Mouse (Mus musculus) urinary bladder, adult 2 months (tissue): ENCODE measurements around the gene Tank. TPM values are rescaled to one million over a fixed set of nuclear protein-coding genes. Genes with fewer than 3 reads are reported as not detected.

Source experiments
- DNase-seq: peaks from one replicate; pipeline ENCODE4 v3.0.0; 2022; ENCODE audit warnings: low spot score
- polyA plus RNA-seq: library from polyadenylated mRNA; depleted of rRNA; stranded (reverse); fragments of >200 nt; gene quantifications from 2 replicates; pipeline ENCODE4 v1.2.3, GENCODE M21; 2012

The Tank gene
- polyA plus RNA-seq, 1 experiment: 40.8 TPM

- no peak for DNase-seq
These were observed 1.7 kb downstream of the Tank start for GRCm38 (mm10) chr2:61580091-61580490.

- no peak for DNase-seq
These were observed 2.2 kb downstream of the Tank start for GRCm38 (mm10) chr2:61580555-61581080.

GRCm38 (mm10) chr2:61582578-61583315 is 4.4 kb downstream of the Tank start:
- no peak for DNase-seq

GRCm38 (mm10) chr2:61585447-61585846 is 7.1 kb downstream of the Tank start:
- no peak for DNase-seq

GRCm38 (mm10) chr2:61586166-61586565 is 7.8 kb downstream of the Tank start:
- DNase-seq: no peak

- no peak for DNase-seq
These were observed 12.4 kb downstream of the Tank start for GRCm38 (mm10) chr2:61590751-61591150.

- no peak for DNase-seq
These were observed 13.7 kb downstream of the Tank start for GRCm38 (mm10) chr2:61592095-61592494.

- no peak for DNase-seq
These were observed 14.3 kb downstream of the Tank start for GRCm38 (mm10) chr2:61592699-61593029.

GRCm38 (mm10) chr2:61593030-61593811 is 14.8 kb downstream of the Tank start:
- DNase-seq: peak; percentile 75

- DNase-seq: no peak
These were observed 15.5 kb downstream of the Tank start for GRCm38 (mm10) chr2:61593871-61594304.

- no peak for DNase-seq
These were observed 21.3 kb downstream of the Tank start for GRCm38 (mm10) chr2:61599730-61600129.

GRCm38 (mm10) chr2:61603461-61603860 is 25.1 kb downstream of the Tank start:
- DNase-seq: no peak

GRCm38 (mm10) chr2:61606942-61607341 is 28.6 kb downstream of the Tank start:
- no peak for DNase-seq

- DNase-seq: no peak
These were observed 45.6 kb downstream of the Tank start for GRCm38 (mm10) chr2:61623996-61624395.

- DNase-seq: no peak
These were observed 52.6 kb downstream of the Tank start for GRCm38 (mm10) chr2:61630864-61631555.

GRCm38 (mm10) chr2:61635099-61635498 is 56.7 kb downstream of the Tank start:
- no peak for DNase-seq

- DNase-seq: no peak
These were observed 59.8 kb downstream of the Tank start for GRCm38 (mm10) chr2:61638182-61638581.

GRCm38 (mm10) chr2:61642452-61643368 is 64.3 kb downstream of the Tank start:
- DNase-seq: no peak

GRCm38 (mm10) chr2:61651206-61651605 is 72.8 kb downstream of the Tank start:
- DNase-seq: no peak

- no peak for DNase-seq
These were observed 73.3 kb downstream of the Tank start for GRCm38 (mm10) chr2:61651640-61652039.

- no peak for DNase-seq
These were observed 76.6 kb downstream of the Tank start for GRCm38 (mm10) chr2:61655046-61655381.
